ENCODE assay signal across 26 mouse cellular contexts in genomic region chr1:149129767-149130287, GRCm38 (mm10).
"Had no signal": no experiment of that assay in that cellular context is flagged by ENCODE, and none has a peak within 500 bp of the region (broad histone marks: within the 10 kb centered on the region; RNA-seq: fewer than 3 reads in every experiment).

No protein-coding gene starts in this region.

- H3K9me3 ChIP-seq: heart, embryonic 10.5 days; heart, embryonic 13.5 days; heart, embryonic 15.5 days; hindbrain, embryonic 13.5 days; hindbrain, embryonic 15.5 days; kidney, embryonic 15.5 days; limb, embryonic 10.5 days; limb, embryonic 12.5 days; liver, embryonic 13.5 days; liver, embryonic 15.5 days had no signal

- H3K4me2 ChIP-seq: heart, embryonic 13.5 days; heart, embryonic 15.5 days; hindbrain, embryonic 13.5 days; hindbrain, embryonic 15.5 days; kidney, embryonic 15.5 days; limb, embryonic 12.5 days; liver, embryonic 11.5 days; liver, embryonic 13.5 days; liver, embryonic 15.5 days had no signal

- ATAC-seq: hindbrain, postnatal 0 days; intestine, embryonic 16.5 days had no signal

- H3K4me1 ChIP-seq: heart, embryonic 10.5 days; heart, embryonic 13.5 days; heart, embryonic 15.5 days; hindbrain, embryonic 13.5 days; hindbrain, embryonic 15.5 days; kidney, embryonic 15.5 days; limb, embryonic 10.5 days; limb, embryonic 12.5 days; liver, embryonic 13.5 days; liver, embryonic 15.5 days had no signal

- DNase-seq: gastrocnemius, postnatal 14 days; gastrocnemius, postnatal 36 days; heart, adult 18-20 months; heart, postnatal 4 days; kidney, adult 11 months; kidney, adult 2 months; kidney, adult 9 months; kidney, postnatal 14 days; kidney, postnatal 36 days; layer of hippocampus, adult 9-11 months; layer of hippocampus, postnatal 36 days; liver; liver, embryonic 13.5 days had no signal

- H3K36me3 ChIP-seq: heart, embryonic 10.5 days; heart, embryonic 13.5 days; heart, embryonic 15.5 days; hindbrain, embryonic 13.5 days; hindbrain, embryonic 15.5 days; kidney, embryonic 15.5 days; limb, embryonic 10.5 days; limb, embryonic 12.5 days; liver, embryonic 13.5 days; liver, embryonic 15.5 days had no signal

- H3K27ac ChIP-seq: heart, embryonic 10.5 days; heart, embryonic 13.5 days; heart, embryonic 15.5 days; hindbrain, embryonic 13.5 days; hindbrain, embryonic 15.5 days; hindbrain, postnatal 0 days; kidney, embryonic 15.5 days; kidney, postnatal 0 days; limb, embryonic 10.5 days; limb, embryonic 12.5 days; liver, embryonic 13.5 days; liver, embryonic 15.5 days had no signal

- H3K4me3 ChIP-seq: heart, embryonic 10.5 days; heart, embryonic 13.5 days; heart, embryonic 15.5 days; hindbrain, embryonic 13.5 days; hindbrain, embryonic 15.5 days; kidney, embryonic 15.5 days; limb, embryonic 10.5 days; limb, embryonic 12.5 days; liver, embryonic 13.5 days; liver, embryonic 15.5 days had no signal

- H3K27me3 ChIP-seq: heart, embryonic 13.5 days; heart, embryonic 15.5 days; hindbrain, embryonic 13.5 days; hindbrain, embryonic 15.5 days; kidney, embryonic 15.5 days; limb, embryonic 12.5 days; liver, embryonic 13.5 days; liver, embryonic 15.5 days had no signal

- H3K9ac ChIP-seq: heart, embryonic 13.5 days; heart, embryonic 15.5 days; hindbrain, embryonic 13.5 days; hindbrain, embryonic 15.5 days; kidney, embryonic 15.5 days; limb, embryonic 12.5 days; liver, embryonic 13.5 days; liver, embryonic 15.5 days had no signal
